Mouse (Mus musculus): ENCODE results near the gene Wdfy3. TPM values are rescaled to one million over a fixed set of nuclear protein-coding genes. Genes with fewer than 3 reads are reported as not detected.
"Not testable (repeated sequence)": the region's sequence is repeated elsewhere in the genome, so short reads cannot be mapped to it uniquely, and the experiment has no call there.

Wdfy3 gene
- 24.9 and 25.9 TPM in 2 replicates for polyA plus RNA-seq (2014; fragmentation: Nextera tagmentation; extraction: Ambion mirVana)

- H3K27ac ChIP-seq (ENCODE audit: low read depth, low read length) = peak within 1 kb of the TSS; percentile 95
- ATAC-seq (ENCODE audit: low FRiP score) (peak; percentile 91), DNase-seq (ENCODE audit: low spot score, missing footprints) (peak; percentile 98)
- H3K9me3 ChIP-seq (ENCODE audit: control insufficient read depth, low read length) = no peaks in the 10 kb centered on the region
- peak within 1 kb of the TSS; percentile 99 for H3K9ac ChIP-seq (ENCODE audit: low read length)
- peaks cover 14% of the 10 kb centered on the region for H3K4me1 ChIP-seq (ENCODE audit: control insufficient read depth, insufficient read depth, low read length)
- 2% methylated on average over 58 of the region's 62 CpGs for WGBS
- H3K4me3 ChIP-seq (ENCODE audit: low read depth, low read length) = peak within 1 kb of the TSS; percentile 95
- peak within 1 kb of the TSS; percentile 59 for H3K4me2 ChIP-seq
- no peaks in the 10 kb centered on the region for H3K27me3 ChIP-seq (ENCODE audit: control insufficient read depth, insufficient read depth, low read length)
- H3K36me3 ChIP-seq (ENCODE audit: control insufficient read depth, insufficient read depth, low read length) = no peaks in the 10 kb centered on the region
Observed at GRCm38 (mm10) chr5:102069767-102070413, at the start of gene Wdfy3. TSS of gene Wdfy3 (minus strand) at chr5:102069921.

DNA sequence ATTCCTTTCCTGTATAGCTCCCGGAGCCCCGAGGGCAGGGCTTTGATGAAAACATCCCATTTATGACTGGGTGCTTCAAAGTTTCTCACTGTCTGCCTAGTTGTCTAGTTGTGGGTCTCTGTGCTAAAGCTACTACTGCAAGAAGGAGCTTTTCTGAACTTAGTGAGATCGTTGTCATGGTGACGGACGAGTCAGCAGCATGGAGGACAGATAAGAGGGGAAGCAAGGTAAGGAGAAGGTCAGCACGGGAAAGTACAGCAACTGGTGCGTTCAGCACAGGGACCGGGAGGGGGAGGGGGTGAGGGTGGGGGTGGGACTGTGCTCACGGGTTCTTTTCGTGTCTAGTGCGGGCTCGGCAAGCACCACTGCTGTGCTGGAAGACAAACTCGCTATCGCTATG lies 43.3 kb upstream of the Wdfy3 start:
- H3K4me1 ChIP-seq (ENCODE audit: control insufficient read depth, insufficient read depth, low read length) = 0 out of 2 replicates have a peak, but pooled peaks cover 7% of the 10 kb centered on the region
- DNase-seq (ENCODE audit: low spot score, missing footprints) = peak; percentile 37
- H3K27ac ChIP-seq (ENCODE audit: low read depth, low read length) = no peak overlapping the region
- H3K9ac ChIP-seq (ENCODE audit: low read length) = no peak overlapping the region
- ATAC-seq (ENCODE audit: low FRiP score) = no peak
- no peaks in the 10 kb centered on the region for H3K27me3 ChIP-seq (ENCODE audit: control insufficient read depth, insufficient read depth, low read length)
- H3K4me3 ChIP-seq (ENCODE audit: low read depth, low read length) = no peak overlapping the region
- H3K9me3 ChIP-seq (ENCODE audit: control insufficient read depth, low read length) = no peaks in the 10 kb centered on the region
- 64% methylated on average over 14 of the region's 14 CpGs for WGBS
- no peaks in the 10 kb centered on the region for H3K36me3 ChIP-seq (ENCODE audit: control insufficient read depth, insufficient read depth, low read length)
- no peak overlapping the region for H3K4me2 ChIP-seq

DNA sequence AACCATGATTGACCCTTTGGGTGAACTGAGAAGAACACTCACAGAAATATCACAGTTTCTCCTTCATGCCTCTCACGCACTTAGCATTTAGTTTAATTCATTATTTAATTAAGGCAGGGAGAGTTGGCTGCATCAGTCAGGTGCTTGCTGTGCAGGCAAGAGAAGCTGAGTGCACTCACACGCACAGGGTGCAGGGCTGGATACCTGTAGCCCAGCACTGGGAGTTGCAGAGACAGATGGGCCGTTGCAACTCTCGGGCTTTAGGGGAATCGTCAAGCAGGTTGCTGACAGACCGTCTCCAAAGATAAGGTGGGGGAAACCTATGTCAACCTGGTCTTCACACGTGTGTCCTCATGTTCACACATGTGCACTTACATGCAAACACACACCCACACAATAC lies 42.3 kb upstream of the Wdfy3 start:
- no peak overlapping the region for H3K4me3 ChIP-seq (ENCODE audit: low read depth, low read length)
- no peak overlapping the region for H3K27ac ChIP-seq (ENCODE audit: low read depth, low read length)
- no peak overlapping the region for H3K9ac ChIP-seq (ENCODE audit: low read length)
- H3K9me3 ChIP-seq (ENCODE audit: control insufficient read depth, low read length) = no peaks in the 10 kb centered on the region
- H3K36me3 ChIP-seq (ENCODE audit: control insufficient read depth, insufficient read depth, low read length) = no peaks in the 10 kb centered on the region
- ATAC-seq (ENCODE audit: low FRiP score) = no peak
- no peaks in the 10 kb centered on the region for H3K27me3 ChIP-seq (ENCODE audit: control insufficient read depth, insufficient read depth, low read length)
- H3K4me1 ChIP-seq (ENCODE audit: control insufficient read depth, insufficient read depth, low read length) = 0 out of 2 replicates have a peak, but pooled peaks cover 7% of the 10 kb centered on the region
- peak; percentile 72 for DNase-seq (ENCODE audit: low spot score, missing footprints)
- no peak overlapping the region for H3K4me2 ChIP-seq
- 87% methylated on average over 7 of the region's 7 CpGs for WGBS

DNA sequence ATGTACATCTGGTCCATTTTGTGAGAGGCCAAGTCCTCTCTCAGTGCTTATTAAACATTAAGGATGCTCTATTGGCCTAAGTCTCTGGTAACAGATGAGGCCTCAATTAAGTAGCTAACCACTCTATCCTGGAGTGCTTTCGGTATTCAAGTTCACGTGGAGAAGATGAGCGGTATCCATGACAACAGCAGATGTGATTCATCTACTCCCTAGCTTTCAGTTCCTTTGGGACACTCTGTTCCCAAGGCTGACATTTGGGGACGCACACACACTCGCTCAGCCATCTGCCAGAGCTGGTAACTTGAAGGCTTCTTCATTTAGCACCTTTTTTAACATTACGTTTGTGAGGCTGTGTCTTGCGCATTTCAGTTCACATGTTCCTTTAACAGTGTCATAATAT lies 40.3 kb upstream of the Wdfy3 start:
- Histone ChIP-seq H3K4me1 (ENCODE audit: control insufficient read depth, insufficient read depth, low read length) (0 out of 2 replicates have a peak, but pooled peaks cover 7% of the 10 kb centered on the region), H3K9me3 (ENCODE audit: control insufficient read depth, low read length) (no peaks in the 10 kb centered on the region), H3K27ac (ENCODE audit: low read depth, low read length) (no peak overlapping the region), H3K4me3 (ENCODE audit: low read depth, low read length) (no peak overlapping the region), H3K36me3 (ENCODE audit: control insufficient read depth, insufficient read depth, low read length) (no peaks in the 10 kb centered on the region), H3K4me2 (no peak overlapping the region), H3K9ac (ENCODE audit: low read length) (no peak overlapping the region), H3K27me3 (ENCODE audit: control insufficient read depth, insufficient read depth, low read length) (no peaks in the 10 kb centered on the region)
- peak; percentile 73; the same call in 1 of the 2 replicates for ATAC-seq (ENCODE audit: low FRiP score)
- WGBS = 71% methylated on average over 7 of the region's 7 CpGs
- DNase-seq (ENCODE audit: low spot score, missing footprints) = no peak

- H3K27ac ChIP-seq (ENCODE audit: low read depth, low read length) = no peak overlapping the region
- 75% methylated on average over 3 of the region's 3 CpGs for WGBS
- peak; percentile 21 for DNase-seq (ENCODE audit: low spot score, missing footprints)
- H3K4me2 ChIP-seq = no peak overlapping the region
- H3K27me3 ChIP-seq (ENCODE audit: control insufficient read depth, insufficient read depth, low read length) = no peaks in the 10 kb centered on the region
- peaks cover 4% of the 10 kb centered on the region for H3K4me1 ChIP-seq (ENCODE audit: control insufficient read depth, insufficient read depth, low read length)
- no peak for ATAC-seq (ENCODE audit: low FRiP score)
- H3K9ac ChIP-seq (ENCODE audit: low read length) = no peak overlapping the region
- H3K9me3 ChIP-seq (ENCODE audit: control insufficient read depth, low read length) = no peaks in the 10 kb centered on the region
- H3K36me3 ChIP-seq (ENCODE audit: control insufficient read depth, insufficient read depth, low read length) = no peaks in the 10 kb centered on the region
- no peak overlapping the region for H3K4me3 ChIP-seq (ENCODE audit: low read depth, low read length)
Observed at GRCm38 (mm10) chr5:102105919-102106318, 36.2 kb upstream of the Wdfy3 start.

GRCm38 (mm10) chr5:102101815-102102214 lies 32.1 kb upstream of the Wdfy3 start:
- peak; percentile 68 for DNase-seq (ENCODE audit: low spot score, missing footprints)
- not testable (repeated sequence) for H3K27me3 ChIP-seq (ENCODE audit: control insufficient read depth, insufficient read depth, low read length); H3K36me3 ChIP-seq (ENCODE audit: control insufficient read depth, insufficient read depth, low read length); ATAC-seq (ENCODE audit: low FRiP score); H3K4me2 ChIP-seq; H3K9me3 ChIP-seq (ENCODE audit: control insufficient read depth, low read length); H3K4me3 ChIP-seq (ENCODE audit: low read depth, low read length); H3K9ac ChIP-seq (ENCODE audit: low read length); H3K27ac ChIP-seq (ENCODE audit: low read depth, low read length)
- peaks cover 17% of the 10 kb centered on the region for H3K4me1 ChIP-seq (ENCODE audit: control insufficient read depth, insufficient read depth, low read length)
- WGBS = 97% methylated on average over 1 of the region's 1 CpGs

- Histone ChIP-seq H3K9me3 (ENCODE audit: control insufficient read depth, low read length) (no peaks in the 10 kb centered on the region), H3K4me3 (ENCODE audit: low read depth, low read length) (no peak overlapping the region), H3K4me2 (peak overlapping the region; percentile 27), H3K27me3 (ENCODE audit: control insufficient read depth, insufficient read depth, low read length) (no peaks in the 10 kb centered on the region), H3K27ac (ENCODE audit: low read depth, low read length) (peak overlapping the region; percentile 63), H3K4me1 (ENCODE audit: control insufficient read depth, insufficient read depth, low read length) (peaks cover 17% of the 10 kb centered on the region), H3K9ac (ENCODE audit: low read length) (no peak overlapping the region), H3K36me3 (ENCODE audit: control insufficient read depth, insufficient read depth, low read length) (no peaks in the 10 kb centered on the region)
- DNase-seq (ENCODE audit: low spot score, missing footprints) = peak; percentile 87
- 34% methylated on average over 21 of the region's 21 CpGs for WGBS
- peak; percentile 86 for ATAC-seq (ENCODE audit: low FRiP score)
Observed at GRCm38 (mm10) chr5:102100246-102101241, 30.8 kb upstream of the Wdfy3 start.

GRCm38 (mm10) chr5:102095576-102095975 lies 25.9 kb upstream of the Wdfy3 start:
- peaks cover 9% of the 10 kb centered on the region for H3K4me1 ChIP-seq (ENCODE audit: control insufficient read depth, insufficient read depth, low read length)
- DNase-seq (ENCODE audit: low spot score, missing footprints) (no peak), ATAC-seq (ENCODE audit: low FRiP score) (no peak)
- H3K36me3 ChIP-seq (ENCODE audit: control insufficient read depth, insufficient read depth, low read length) = no peaks in the 10 kb centered on the region
- no peak overlapping the region for H3K4me3 ChIP-seq (ENCODE audit: low read depth, low read length)
- 79% methylated on average over 4 of the region's 4 CpGs for WGBS
- no peak overlapping the region for H3K9ac ChIP-seq (ENCODE audit: low read length)
- no peaks in the 10 kb centered on the region for H3K27me3 ChIP-seq (ENCODE audit: control insufficient read depth, insufficient read depth, low read length)
- no peaks in the 10 kb centered on the region for H3K9me3 ChIP-seq (ENCODE audit: control insufficient read depth, low read length)
- H3K27ac ChIP-seq (ENCODE audit: low read depth, low read length) = no peak overlapping the region
- H3K4me2 ChIP-seq = no peak overlapping the region

GRCm38 (mm10) chr5:102090686-102091085 lies 21.0 kb upstream of the Wdfy3 start:
- H3K4me2 ChIP-seq = no peak overlapping the region
- H3K4me1 ChIP-seq (ENCODE audit: control insufficient read depth, insufficient read depth, low read length) = no peaks in the 10 kb centered on the region
- no peaks in the 10 kb centered on the region for H3K27me3 ChIP-seq (ENCODE audit: control insufficient read depth, insufficient read depth, low read length)
- no peak overlapping the region for H3K4me3 ChIP-seq (ENCODE audit: low read depth, low read length)
- no peaks in the 10 kb centered on the region for H3K9me3 ChIP-seq (ENCODE audit: control insufficient read depth, low read length)
- no peak overlapping the region for H3K9ac ChIP-seq (ENCODE audit: low read length)
- no peak overlapping the region for H3K27ac ChIP-seq (ENCODE audit: low read depth, low read length)
- ATAC-seq (ENCODE audit: low FRiP score) = no peak
- 79% methylated on average over 3 of the region's 3 CpGs for WGBS
- H3K36me3 ChIP-seq (ENCODE audit: control insufficient read depth, insufficient read depth, low read length) = no peaks in the 10 kb centered on the region
- peak; percentile 14 for DNase-seq (ENCODE audit: low spot score, missing footprints)

Data from midbrain, embryonic 11.5 days (tissue).